Mouse (Mus musculus): ENCODE data around the gene Pmepa1. TPM values are rescaled to one million over a fixed set of nuclear protein-coding genes. Genes with fewer than 3 reads are reported as not detected.

The Pmepa1 gene
- total RNA-seq (2021) = 10 to 100 TPM; 38.2 to 50.7 TPM

- DNase-seq (ENCODE audit: low spot score in 2 of 2) = peak; percentile 91 to 94
- intact Hi-C loops (cut with DNase I) = loop anchor here (2.0 kb wide), 1 partner anchor 24 kb away; no protein-coding TSS in a partner anchor
These were observed at the start of gene Pmepa1 for GRCm38 (mm10) chr2:173276409-173276808. TSS of gene Pmepa1 (minus strand) at chr2:173276533.

DNA sequence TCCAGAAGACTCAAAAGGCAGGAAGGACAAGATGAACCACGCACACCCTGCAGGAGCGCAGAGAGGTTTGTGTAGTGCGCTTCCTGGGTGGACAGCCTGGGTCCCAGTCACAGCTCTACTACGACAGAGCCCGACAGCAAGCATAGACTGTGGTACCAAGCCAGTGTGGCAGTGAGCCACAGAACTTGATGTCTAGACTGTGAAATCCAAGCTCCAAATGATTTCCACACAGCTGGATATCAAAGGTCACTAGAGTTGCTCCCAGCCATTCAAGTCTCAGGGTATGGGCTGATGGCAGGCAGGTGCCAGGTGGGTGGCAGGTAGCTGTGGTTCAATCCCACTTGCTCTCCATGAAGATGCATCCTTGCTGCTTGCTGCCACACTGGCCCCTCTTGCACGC, 45.4 kb upstream of the Pmepa1 start:
- intact Hi-C loops (cut with DNase I) = no loop called here
- no peak for DNase-seq (ENCODE audit: low spot score in 2 of 2)

DNA sequence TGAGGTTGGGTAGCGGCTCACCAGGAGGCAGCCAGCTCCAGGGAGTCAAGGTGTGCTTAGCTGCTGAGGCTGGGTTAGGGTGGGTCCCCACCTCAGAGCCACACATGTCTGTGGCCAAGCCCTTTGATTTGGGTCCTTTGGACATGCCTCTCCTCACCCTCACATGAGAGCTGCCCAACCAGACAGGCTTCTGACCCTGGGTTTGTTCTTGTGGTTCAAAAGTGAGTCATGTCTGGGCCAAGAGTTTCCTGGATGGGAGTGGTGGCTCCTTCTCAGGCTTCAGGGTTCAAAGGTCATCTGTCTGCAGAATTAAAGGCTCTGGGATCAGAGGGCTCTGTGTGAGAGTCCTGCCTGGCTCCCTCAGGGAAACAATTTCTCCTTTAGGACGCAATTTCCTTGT, 44.9 kb upstream of the Pmepa1 start:
- DNase-seq (ENCODE audit: low spot score in 2 of 2) = no peak
- intact Hi-C loops (cut with DNase I) = no loop called here

DNA sequence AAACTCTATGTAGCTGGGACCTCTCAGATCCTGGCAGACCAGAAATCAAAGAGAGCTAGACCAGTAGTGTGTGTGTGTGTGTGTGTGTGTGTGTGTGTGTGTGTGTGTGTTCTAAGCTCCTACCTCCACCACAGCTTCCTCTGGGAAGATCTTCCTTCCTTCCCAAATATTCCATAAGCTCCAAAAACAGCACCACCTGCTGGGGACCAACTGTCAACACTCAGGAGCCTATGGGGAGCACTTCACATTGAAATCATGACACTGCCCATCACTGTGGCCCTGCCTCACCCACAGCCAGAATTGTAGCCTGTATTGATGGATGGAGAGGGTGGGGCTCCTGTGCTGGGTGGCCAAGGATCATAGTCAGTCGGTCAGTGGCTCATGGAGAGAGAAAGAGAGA, 38.0 kb upstream of the Pmepa1 start:
- no peak for DNase-seq (ENCODE audit: low spot score in 2 of 2)
- intact Hi-C loops (cut with DNase I) = no loop called here

GRCm38 (mm10) chr2:173308486-173308885, 32.2 kb upstream of the Pmepa1 start:
- no peak for DNase-seq (ENCODE audit: low spot score in 2 of 2)
- intact Hi-C loops (cut with DNase I) = loop anchor here (5.0 to 10.0 kb wide), 2 partner anchors 61 to 204 kb away; no protein-coding TSS in a partner anchor

DNA sequence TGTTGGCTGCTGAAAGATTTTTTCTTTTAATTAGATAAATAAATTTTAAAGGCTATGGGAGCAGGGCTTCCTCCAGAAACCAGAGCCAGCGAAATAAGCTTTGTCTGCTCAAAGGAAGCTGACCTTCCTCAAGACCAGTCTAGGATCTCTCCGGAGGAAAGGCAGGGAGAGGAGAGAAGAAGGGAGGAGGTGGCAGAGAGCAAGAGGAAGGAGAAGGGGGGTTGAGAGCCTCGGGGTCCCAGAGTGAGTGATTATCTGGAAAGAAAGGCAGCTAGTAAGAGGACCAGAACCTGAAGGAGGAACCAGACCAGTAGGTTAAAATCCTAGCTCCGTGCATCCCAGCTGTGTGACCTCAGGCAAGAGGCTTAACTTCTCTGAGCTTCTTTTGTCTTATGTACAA, 31.7 kb upstream of the Pmepa1 start:
- DNase-seq (ENCODE audit: low spot score in 2 of 2) = no peak
- intact Hi-C loops (cut with DNase I) = loop anchor here (2.0 to 10.0 kb wide), 3 partner anchors 33 to 203 kb away; no protein-coding TSS in a partner anchor

DNA sequence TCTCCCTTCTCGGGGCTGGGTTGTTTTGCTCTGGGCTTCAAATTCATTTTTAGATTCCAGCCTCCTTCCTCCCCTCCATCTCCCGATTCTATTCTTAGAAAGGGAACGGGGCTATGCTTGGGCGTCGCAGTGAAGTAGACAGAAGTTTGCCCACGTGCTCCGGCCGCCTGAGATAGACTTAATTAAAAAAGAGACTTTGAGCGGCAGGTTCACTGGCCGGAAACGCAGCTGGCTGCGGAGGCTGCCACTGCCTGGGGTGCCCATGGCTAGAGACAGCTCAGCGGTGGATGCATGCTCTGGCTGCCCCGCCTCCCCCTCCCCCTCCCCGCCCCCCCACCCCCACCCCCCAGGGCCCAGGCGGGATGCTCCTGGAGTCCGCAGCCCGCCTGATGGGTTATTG, 31.2 kb upstream of the Pmepa1 start:
- intact Hi-C loops (cut with DNase I) = loop anchor here (2.0 to 10.0 kb wide), 3 partner anchors 33 to 203 kb away; no protein-coding TSS in a partner anchor

GRCm38 (mm10) chr2:173306734-173307525, 30.6 kb upstream of the Pmepa1 start:
- intact Hi-C loops (cut with DNase I) = loop anchor here (2.0 to 10.0 kb wide), 3 partner anchors 32 to 202 kb away; no protein-coding TSS in a partner anchor
- DNase-seq (ENCODE audit: low spot score in 2 of 2) = peak; percentile 82 to 88

More for the DNA sequence above, 31.2 kb upstream of the Pmepa1 start:
- peak; percentile 72 to 75 for DNase-seq (ENCODE audit: low spot score in 2 of 2)

DNA sequence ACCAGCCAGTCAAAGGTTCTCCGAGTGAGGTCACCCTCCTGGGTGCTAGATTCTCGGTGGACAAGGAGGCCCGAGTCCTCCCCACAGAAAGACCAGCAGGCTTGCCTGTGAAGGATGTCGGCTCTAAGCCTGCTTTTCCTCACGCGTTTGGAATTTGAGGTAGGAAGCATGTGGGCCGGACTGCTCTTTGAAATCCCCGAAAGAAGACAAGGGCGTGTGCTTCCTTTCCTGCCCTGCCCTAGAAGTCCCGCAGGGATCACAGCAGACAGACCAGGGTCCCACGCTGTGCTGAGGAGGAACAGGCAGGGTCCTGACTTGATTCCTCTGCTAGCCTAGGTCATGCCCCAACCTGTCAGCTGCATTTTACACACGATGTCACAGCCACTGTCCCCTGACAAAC, 28.7 kb upstream of the Pmepa1 start:
- intact Hi-C loops (cut with DNase I) = loop anchor here (5.0 to 10.0 kb wide), 2 partner anchors 58 to 200 kb away; no protein-coding TSS in a partner anchor
- no peak for DNase-seq (ENCODE audit: low spot score in 2 of 2)

- intact Hi-C loops (cut with DNase I) = loop anchor here (2.0 to 10.0 kb wide), 2 partner anchors 24 to 196 kb away; partner anchors contain the start of gene Pmepa1
- peak; percentile 42 to 61 for DNase-seq (ENCODE audit: low spot score in 2 of 2)
These were observed 24.6 kb upstream of the Pmepa1 start for GRCm38 (mm10) chr2:173300663-173301630.

DNA sequence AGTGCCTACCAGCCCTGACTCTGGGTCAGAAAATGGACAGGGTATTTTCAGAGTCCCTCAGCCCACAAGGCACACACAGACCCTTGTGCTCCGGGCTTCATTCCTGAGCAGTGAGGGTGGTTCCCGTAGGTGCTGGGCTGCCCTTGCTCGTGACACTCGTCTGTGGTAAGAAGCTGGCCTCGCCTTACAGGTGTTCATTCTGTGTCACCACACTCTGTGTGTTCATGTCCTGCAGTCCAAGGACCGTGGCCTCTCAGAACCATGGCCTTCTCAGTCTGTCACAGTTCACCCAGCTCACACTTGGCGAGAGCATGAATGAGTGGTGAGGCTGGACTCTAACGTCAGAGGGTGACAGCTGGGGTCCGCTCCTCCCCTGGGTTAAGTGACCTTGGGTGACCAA, 20.1 kb upstream of the Pmepa1 start:
- no peak for DNase-seq (ENCODE audit: low spot score in 2 of 2)
- intact Hi-C loops (cut with DNase I) = no loop called here

GRCm38 (mm10) chr2:173293042-173293441, 16.7 kb upstream of the Pmepa1 start:
- intact Hi-C loops (cut with DNase I) = no loop called here
- DNase-seq (ENCODE audit: low spot score in 2 of 2) = peak; percentile 26 to 31

DNA sequence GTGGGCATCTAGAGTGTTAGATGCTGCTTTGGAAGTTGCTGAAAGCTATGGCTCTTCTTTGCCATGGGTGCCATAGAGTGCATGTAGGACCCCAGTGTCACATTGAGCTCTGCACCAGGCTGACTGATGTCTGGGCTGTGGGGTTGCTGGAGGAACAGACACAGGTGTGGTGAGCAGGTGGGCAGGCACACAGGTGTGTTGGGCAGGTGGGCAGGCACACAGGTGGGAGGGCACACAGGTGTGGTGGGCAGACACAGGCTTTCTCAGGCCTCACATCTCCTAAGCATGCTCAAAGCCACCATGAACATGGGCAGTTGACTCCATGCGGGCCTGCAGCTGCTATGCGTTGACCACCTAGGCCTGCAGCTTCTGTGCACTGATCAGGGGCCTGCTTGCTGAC, 16.2 kb upstream of the Pmepa1 start:
- no peak for DNase-seq (ENCODE audit: low spot score in 2 of 2)
- intact Hi-C loops (cut with DNase I) = no loop called here

GRCm38 (mm10) chr2:173290981-173291380, 14.6 kb upstream of the Pmepa1 start:
- DNase-seq (ENCODE audit: low spot score in 2 of 2) = no peak
- intact Hi-C loops (cut with DNase I) = no loop called here

GRCm38 (mm10) chr2:173289928-173290327, 13.6 kb upstream of the Pmepa1 start:
- no peak for DNase-seq (ENCODE audit: low spot score in 2 of 2)
- intact Hi-C loops (cut with DNase I) = no loop called here

GRCm38 (mm10) chr2:173285816-173286538, 9.6 kb upstream of the Pmepa1 start:
- no peak for DNase-seq (ENCODE audit: low spot score in 2 of 2)

GRCm38 (mm10) chr2:173284771-173285170, 8.4 kb upstream of the Pmepa1 start:
- intact Hi-C loops (cut with DNase I) = no loop called here
- no peak for DNase-seq (ENCODE audit: low spot score in 2 of 2)

More at GRCm38 (mm10) chr2:173285816-173286538, 9.6 kb upstream of the Pmepa1 start:
- intact Hi-C loops (cut with DNase I) = no loop called here

DNA sequence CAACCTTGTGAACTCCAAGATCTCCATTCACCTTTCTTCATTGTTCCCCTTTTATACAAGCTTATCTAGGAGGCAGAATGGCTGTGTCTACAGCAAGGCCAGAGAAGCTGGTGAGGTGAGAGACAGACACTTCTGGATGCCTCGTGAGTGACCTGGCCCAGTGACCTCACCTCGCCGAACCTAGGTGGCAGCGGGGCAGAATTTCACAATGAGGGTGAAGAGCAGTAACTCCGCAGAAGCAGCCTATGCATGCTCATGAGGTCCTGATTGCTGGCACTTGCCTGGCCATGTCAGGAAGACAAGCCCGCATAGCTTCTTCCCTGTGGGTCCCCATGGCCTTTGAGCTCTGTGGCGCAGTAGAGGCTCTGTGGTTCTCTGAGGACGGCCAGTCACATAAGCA, 5.9 kb upstream of the Pmepa1 start:
- intact Hi-C loops (cut with DNase I) = no loop called here
- DNase-seq (ENCODE audit: low spot score in 2 of 2) = no peak
